Mouse (Mus musculus): Measurements from ENCODE around the gene Zdhhc19.

Zdhhc19 gene

GRCm38 (mm10) chr16:32495965-32496364, at the start of gene Zdhhc19:
Zdhhc19 (plus strand) TSS chr16:32496265.
- DNase-seq (ENCODE audit: low spot score in 2 of 2), result no peak

GRCm38 (mm10) chr16:32446563-32447138, 49.4 kb upstream of the Zdhhc19 start:
- DNase-seq (ENCODE audit: low spot score in 2 of 2), result no peak

GRCm38 (mm10) chr16:32449665-32450064, 46.4 kb upstream of the Zdhhc19 start:
- peak in 1 of 2 experiments; percentile 48 for DNase-seq (ENCODE audit: low spot score in 2 of 2)

GRCm38 (mm10) chr16:32450133-32450532, 45.9 kb upstream of the Zdhhc19 start:
- DNase-seq (ENCODE audit: low spot score in 2 of 2), result no peak

GRCm38 (mm10) chr16:32453102-32453501, 43.0 kb upstream of the Zdhhc19 start:
- DNase-seq (ENCODE audit: low spot score in 2 of 2), result no peak

GRCm38 (mm10) chr16:32454646-32455045, 41.4 kb upstream of the Zdhhc19 start:
- no peak for DNase-seq (ENCODE audit: low spot score in 2 of 2)

- DNase-seq (ENCODE audit: low spot score in 2 of 2), result no peak
Observed at GRCm38 (mm10) chr16:32456086-32456485, 40.0 kb upstream of the Zdhhc19 start.

- DNase-seq (ENCODE audit: low spot score in 2 of 2), result no peak
Observed at GRCm38 (mm10) chr16:32456761-32457160, 39.3 kb upstream of the Zdhhc19 start.

GRCm38 (mm10) chr16:32457589-32458386, 38.3 kb upstream of the Zdhhc19 start:
- peak; percentile 33 to 72 for DNase-seq (ENCODE audit: low spot score in 2 of 2)

- DNase-seq (ENCODE audit: low spot score in 2 of 2), result no peak
Observed at GRCm38 (mm10) chr16:32460518-32460917, 35.5 kb upstream of the Zdhhc19 start.

GRCm38 (mm10) chr16:32461713-32462112, 34.4 kb upstream of the Zdhhc19 start:
- no peak for DNase-seq (ENCODE audit: low spot score in 2 of 2)

GRCm38 (mm10) chr16:32462950-32463349, 33.1 kb upstream of the Zdhhc19 start:
- DNase-seq (ENCODE audit: low spot score in 2 of 2), result no peak

GRCm38 (mm10) chr16:32463426-32463825, 32.6 kb upstream of the Zdhhc19 start:
- DNase-seq (ENCODE audit: low spot score in 2 of 2), result no peak

- no peak for DNase-seq (ENCODE audit: low spot score in 2 of 2)
Observed at GRCm38 (mm10) chr16:32464908-32465307, 31.2 kb upstream of the Zdhhc19 start.

GRCm38 (mm10) chr16:32468488-32468887, 27.6 kb upstream of the Zdhhc19 start:
- DNase-seq (ENCODE audit: low spot score in 2 of 2), result no peak

- no peak for DNase-seq (ENCODE audit: low spot score in 2 of 2)
Observed at GRCm38 (mm10) chr16:32469404-32470105, 26.5 kb upstream of the Zdhhc19 start.

- no peak for DNase-seq (ENCODE audit: low spot score in 2 of 2)
Observed at GRCm38 (mm10) chr16:32472276-32473015, 23.6 kb upstream of the Zdhhc19 start.

- no peak for DNase-seq (ENCODE audit: low spot score in 2 of 2)
Observed at GRCm38 (mm10) chr16:32477315-32477714, 18.8 kb upstream of the Zdhhc19 start.

- DNase-seq (ENCODE audit: low spot score in 2 of 2), result no peak
Observed at GRCm38 (mm10) chr16:32479415-32479814, 16.6 kb upstream of the Zdhhc19 start.

GRCm38 (mm10) chr16:32484431-32484871, 11.6 kb upstream of the Zdhhc19 start:
- DNase-seq (ENCODE audit: low spot score in 2 of 2), result no peak

GRCm38 (mm10) chr16:32485209-32485608, 10.9 kb upstream of the Zdhhc19 start:
- DNase-seq (ENCODE audit: low spot score in 2 of 2), result no peak

- no peak for DNase-seq (ENCODE audit: low spot score in 2 of 2)
Observed at GRCm38 (mm10) chr16:32486046-32486445, 10.0 kb upstream of the Zdhhc19 start.

All from spleen, postnatal 10 days (tissue).